Mouse (Mus musculus): Measurements from ENCODE around the gene Majin. TPM values are rescaled to one million over a fixed set of nuclear protein-coding genes. Genes with fewer than 3 reads are reported as not detected.

Majin gene
- polyA plus RNA-seq, 1 experiment from 2014 or later = not detected

- no peaks in the 10 kb centered on the region for H3K27me3 ChIP-seq (ENCODE audit: control insufficient read depth, insufficient read depth, low read length)
- no peak for DNase-seq (ENCODE audit: low spot score)
Observed at GRCm38 (mm10) chr19:6264945-6265344, 80.8 kb downstream of the Majin start.

GRCm38 (mm10) chr19:6265727-6266182, 81.6 kb downstream of the Majin start:
- DNase-seq (ENCODE audit: low spot score) = no peak
- no peak overlapping the region for H3K27ac ChIP-seq (replicated peaks; ENCODE audit: low read depth, low read length)
- no peaks in the 10 kb centered on the region for H3K9me3 ChIP-seq (replicated peaks; ENCODE audit: control insufficient read depth, low read length)
- H3K27me3 ChIP-seq (ENCODE audit: control insufficient read depth, insufficient read depth, low read length) = no peaks in the 10 kb centered on the region
- no peaks in the 10 kb centered on the region; the same call in 1 of the 2 replicates for H3K36me3 ChIP-seq (replicated peaks; ENCODE audit: control insufficient read depth, insufficient read depth, low read depth, low read length)
- 61% methylated on average over 6 of the region's 6 CpGs for WGBS
- no peaks in the 10 kb centered on the region for H3K4me1 ChIP-seq (ENCODE audit: control insufficient read depth, insufficient read depth, low read length)
- no peak overlapping the region for H3K4me2 ChIP-seq (ENCODE audit: low read depth, low read length)
- H3K4me3 ChIP-seq (ENCODE audit: low read depth, low read length) = no peak overlapping the region
- no peak overlapping the region for H3K9ac ChIP-seq (replicated peaks; ENCODE audit: low read length)
- no peak for ATAC-seq (replicated peaks; ENCODE audit: insufficient number of reproducible peaks, low FRiP score, low TSS enrichment, low read depth)

More at GRCm38 (mm10) chr19:6264945-6265344, 80.8 kb downstream of the Majin start:
- Histone ChIP-seq H3K9ac (replicated peaks; ENCODE audit: low read length) (no peak overlapping the region), H3K27ac (replicated peaks; ENCODE audit: low read depth, low read length) (no peak overlapping the region), H3K4me3 (ENCODE audit: low read depth, low read length) (no peak overlapping the region), H3K4me2 (ENCODE audit: low read depth, low read length) (no peak overlapping the region), H3K9me3 (replicated peaks; ENCODE audit: control insufficient read depth, low read length) (no peaks in the 10 kb centered on the region), H3K4me1 (ENCODE audit: control insufficient read depth, insufficient read depth, low read length) (no peaks in the 10 kb centered on the region), H3K36me3 (replicated peaks; ENCODE audit: control insufficient read depth, insufficient read depth, low read depth, low read length) (no peaks in the 10 kb centered on the region; the same call in 1 of the 2 replicates)
- ATAC-seq (replicated peaks; ENCODE audit: insufficient number of reproducible peaks, low FRiP score, low TSS enrichment, low read depth) = no peak
- 86% methylated on average over 8 of the region's 8 CpGs for WGBS

GRCm38 (mm10) chr19:6267306-6268169, 83.3 kb downstream of the Majin start:
- H3K27ac ChIP-seq (replicated peaks; ENCODE audit: low read depth, low read length) = no peak overlapping the region
- no peak overlapping the region for H3K9ac ChIP-seq (replicated peaks; ENCODE audit: low read length)

GRCm38 (mm10) chr19:6268170-6268528, 84.0 kb downstream of the Majin start:
- no peak overlapping the region for H3K4me2 ChIP-seq (ENCODE audit: low read depth, low read length)
- H3K27me3 ChIP-seq (ENCODE audit: control insufficient read depth, insufficient read depth, low read length) = no peaks in the 10 kb centered on the region
- peak; percentile 93 for DNase-seq (ENCODE audit: low spot score)
- ATAC-seq (replicated peaks; ENCODE audit: insufficient number of reproducible peaks, low FRiP score, low TSS enrichment, low read depth) = peak; percentile 42; the same call in 1 of the 2 replicates
- 18% methylated on average over 8 of the region's 8 CpGs for WGBS
- no peak overlapping the region for H3K27ac ChIP-seq (replicated peaks; ENCODE audit: low read depth, low read length)
- no peaks in the 10 kb centered on the region for H3K4me1 ChIP-seq (ENCODE audit: control insufficient read depth, insufficient read depth, low read length)
- no peaks in the 10 kb centered on the region for H3K9me3 ChIP-seq (replicated peaks; ENCODE audit: control insufficient read depth, low read length)
- no peak overlapping the region for H3K4me3 ChIP-seq (ENCODE audit: low read depth, low read length)
- no peak overlapping the region for H3K9ac ChIP-seq (replicated peaks; ENCODE audit: low read length)
- H3K36me3 ChIP-seq (replicated peaks; ENCODE audit: control insufficient read depth, insufficient read depth, low read depth, low read length) = no peaks in the 10 kb centered on the region

More at GRCm38 (mm10) chr19:6267306-6268169, 83.3 kb downstream of the Majin start:
- no peaks in the 10 kb centered on the region for H3K27me3 ChIP-seq (ENCODE audit: control insufficient read depth, insufficient read depth, low read length)
- DNase-seq (ENCODE audit: low spot score) = no peak
- 75% methylated on average over 11 of the region's 11 CpGs for WGBS
- H3K4me3 ChIP-seq (ENCODE audit: low read depth, low read length) = no peak overlapping the region
- no peak overlapping the region for H3K4me2 ChIP-seq (ENCODE audit: low read depth, low read length)
- H3K36me3 ChIP-seq (replicated peaks; ENCODE audit: control insufficient read depth, insufficient read depth, low read depth, low read length) = no peaks in the 10 kb centered on the region
- H3K4me1 ChIP-seq (ENCODE audit: control insufficient read depth, insufficient read depth, low read length) = no peaks in the 10 kb centered on the region
- no peaks in the 10 kb centered on the region for H3K9me3 ChIP-seq (replicated peaks; ENCODE audit: control insufficient read depth, low read length)
- ATAC-seq (replicated peaks; ENCODE audit: insufficient number of reproducible peaks, low FRiP score, low TSS enrichment, low read depth) = no peak

- Histone ChIP-seq H3K9me3 (replicated peaks; ENCODE audit: control insufficient read depth, low read length) (no peaks in the 10 kb centered on the region), H3K9ac (replicated peaks; ENCODE audit: low read length) (no peak overlapping the region), H3K4me3 (ENCODE audit: low read depth, low read length) (no peak overlapping the region), H3K4me2 (ENCODE audit: low read depth, low read length) (no peak overlapping the region), H3K4me1 (ENCODE audit: control insufficient read depth, insufficient read depth, low read length) (no peaks in the 10 kb centered on the region), H3K27me3 (ENCODE audit: control insufficient read depth, insufficient read depth, low read length) (no peaks in the 10 kb centered on the region), H3K36me3 (replicated peaks; ENCODE audit: control insufficient read depth, insufficient read depth, low read depth, low read length) (no peaks in the 10 kb centered on the region), H3K27ac (replicated peaks; ENCODE audit: low read depth, low read length) (no peak overlapping the region)
- no peak for DNase-seq (ENCODE audit: low spot score)
- WGBS = 75% methylated on average over 7 of the region's 7 CpGs
- no peak for ATAC-seq (replicated peaks; ENCODE audit: insufficient number of reproducible peaks, low FRiP score, low TSS enrichment, low read depth)
Observed at GRCm38 (mm10) chr19:6268670-6269132, 84.5 kb downstream of the Majin start.

GRCm38 (mm10) chr19:6269798-6270475, 85.7 kb downstream of the Majin start:
- 85% methylated on average over 8 of the region's 8 CpGs for WGBS
- no peak overlapping the region for H3K4me2 ChIP-seq (ENCODE audit: low read depth, low read length)
- H3K9me3 ChIP-seq (replicated peaks; ENCODE audit: control insufficient read depth, low read length) = no peaks in the 10 kb centered on the region
- H3K27ac ChIP-seq (replicated peaks; ENCODE audit: low read depth, low read length) = no peak overlapping the region
- H3K9ac ChIP-seq (replicated peaks; ENCODE audit: low read length) = no peak overlapping the region
- no peaks in the 10 kb centered on the region for H3K27me3 ChIP-seq (ENCODE audit: control insufficient read depth, insufficient read depth, low read length)
- H3K4me1 ChIP-seq (ENCODE audit: control insufficient read depth, insufficient read depth, low read length) = no peaks in the 10 kb centered on the region
- ATAC-seq (replicated peaks; ENCODE audit: insufficient number of reproducible peaks, low FRiP score, low TSS enrichment, low read depth) (no peak), DNase-seq (ENCODE audit: low spot score) (no peak)
- H3K36me3 ChIP-seq (replicated peaks; ENCODE audit: control insufficient read depth, insufficient read depth, low read depth, low read length) = no peaks in the 10 kb centered on the region
- H3K4me3 ChIP-seq (ENCODE audit: low read depth, low read length) = no peak overlapping the region

- H3K27me3 ChIP-seq (ENCODE audit: control insufficient read depth, insufficient read depth, low read length) = no peaks in the 10 kb centered on the region
- H3K9me3 ChIP-seq (replicated peaks; ENCODE audit: control insufficient read depth, low read length) = no peaks in the 10 kb centered on the region
- no peak overlapping the region for H3K4me2 ChIP-seq (ENCODE audit: low read depth, low read length)
- H3K27ac ChIP-seq (replicated peaks; ENCODE audit: low read depth, low read length) = no peak overlapping the region
- 67% methylated on average over 9 of the region's 9 CpGs for WGBS
- ATAC-seq (replicated peaks; ENCODE audit: insufficient number of reproducible peaks, low FRiP score, low TSS enrichment, low read depth) = no peak
- H3K4me3 ChIP-seq (ENCODE audit: low read depth, low read length) = no peak overlapping the region
- DNase-seq (ENCODE audit: low spot score) = no peak
- H3K36me3 ChIP-seq (replicated peaks; ENCODE audit: control insufficient read depth, insufficient read depth, low read depth, low read length) = no peaks in the 10 kb centered on the region
- no peak overlapping the region for H3K9ac ChIP-seq (replicated peaks; ENCODE audit: low read length)
- no peaks in the 10 kb centered on the region for H3K4me1 ChIP-seq (ENCODE audit: control insufficient read depth, insufficient read depth, low read length)
Observed at GRCm38 (mm10) chr19:6270661-6271060, 86.5 kb downstream of the Majin start.

- H3K4me1 ChIP-seq (ENCODE audit: control insufficient read depth, insufficient read depth, low read length) = no peaks in the 10 kb centered on the region
- H3K4me2 ChIP-seq (ENCODE audit: low read depth, low read length) = no peak overlapping the region
- no peak overlapping the region for H3K4me3 ChIP-seq (ENCODE audit: low read depth, low read length)
- no peaks in the 10 kb centered on the region for H3K27me3 ChIP-seq (ENCODE audit: control insufficient read depth, insufficient read depth, low read length)
- no peak overlapping the region for H3K9ac ChIP-seq (replicated peaks; ENCODE audit: low read length)
- DNase-seq (ENCODE audit: low spot score) (no peak), ATAC-seq (replicated peaks; ENCODE audit: insufficient number of reproducible peaks, low FRiP score, low TSS enrichment, low read depth) (no peak)
- 31% methylated on average over 8 of the region's 8 CpGs for WGBS
- H3K27ac ChIP-seq (replicated peaks; ENCODE audit: low read depth, low read length) = no peak overlapping the region
- no peaks in the 10 kb centered on the region for H3K36me3 ChIP-seq (replicated peaks; ENCODE audit: control insufficient read depth, insufficient read depth, low read depth, low read length)
- H3K9me3 ChIP-seq (replicated peaks; ENCODE audit: control insufficient read depth, low read length) = no peaks in the 10 kb centered on the region
Observed at GRCm38 (mm10) chr19:6271206-6271605, 87.0 kb downstream of the Majin start.
